Mouse (Mus musculus): Measurements from ENCODE around the gene Sh3rf1. TPM values are rescaled to one million over a fixed set of nuclear protein-coding genes. Genes with fewer than 3 reads are reported as not detected.
A peak's percentile ranks its signal among the peaks of the same experiment; 100 is the strongest.
"Not testable (repeated sequence)": the region's sequence is repeated elsewhere in the genome, so short reads cannot be mapped to it uniquely, and the experiment has no call there.

Gene Sh3rf1
- polyA plus RNA-seq, 1 experiment from 2014 or later, result 6.4 TPM

DNA sequence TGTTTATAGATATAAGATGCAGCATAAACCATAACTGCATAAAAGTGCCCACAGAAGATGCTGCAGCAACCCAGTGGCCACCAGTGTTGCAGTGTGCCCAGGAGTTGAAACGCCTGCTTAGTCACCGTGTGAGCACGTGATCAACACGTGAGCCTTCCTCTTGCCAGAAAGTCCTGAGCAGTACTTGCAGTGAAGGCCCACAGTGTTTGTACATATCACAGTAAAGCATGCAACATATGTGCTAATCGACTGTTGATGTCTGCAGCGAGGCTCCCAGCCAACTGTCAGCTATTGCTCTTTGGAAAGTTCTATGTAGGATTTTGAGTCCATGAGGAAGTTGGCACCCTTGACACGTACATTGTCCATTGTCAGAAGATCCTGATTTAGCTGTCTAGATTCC is 174.1 kb downstream of the Sh3rf1 start:
- Histone ChIP-seq H3K4me1 (ENCODE audit: control insufficient read depth, insufficient read depth, low read length) (peaks cover 8% of the 10 kb centered on the region), H3K27ac (ENCODE audit: low read depth, low read length) (no peak overlapping the region), H3K36me3 (ENCODE audit: control insufficient read depth, insufficient read depth, low read length) (no peaks in the 10 kb centered on the region), H3K4me2 (no peak overlapping the region), H3K4me3 (ENCODE audit: low read depth, low read length) (no peak overlapping the region), H3K9me3 (replicated peaks; ENCODE audit: control insufficient read depth, low read length) (no peaks in the 10 kb centered on the region), H3K27me3 (ENCODE audit: control insufficient read depth, insufficient read depth, low read length) (no peaks in the 10 kb centered on the region; the same call in 1 of the 2 replicates), H3K9ac (ENCODE audit: low read depth, low read length) (no peak overlapping the region)
- WGBS (ENCODE audit: insufficient replicate concordance), result 72% methylated on average over 7 of the region's 7 CpGs
- 0 out of 2 replicates have a peak, but pooled peaks have one; percentile 46 for ATAC-seq (replicated peaks; ENCODE audit: insufficient number of reproducible peaks, low FRiP score, low TSS enrichment)

DNA sequence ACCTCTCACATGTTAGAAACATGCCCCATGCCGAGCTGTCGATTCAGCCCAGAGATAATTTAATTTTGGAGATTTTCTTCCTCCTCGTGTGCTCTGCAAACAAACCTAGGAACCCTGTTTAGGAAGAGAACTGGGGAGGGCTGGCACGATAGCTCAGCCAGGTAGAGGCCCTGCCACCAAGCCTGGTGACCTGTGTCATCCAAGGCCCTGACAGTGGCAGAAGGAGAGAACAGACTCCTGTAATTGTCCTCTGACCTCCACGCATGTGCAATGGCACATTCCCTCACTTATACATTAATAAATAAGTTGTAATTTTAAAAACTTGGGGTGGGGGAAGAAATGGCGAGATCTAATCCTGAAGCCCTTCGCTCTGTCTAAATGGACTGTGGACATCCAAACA is 179.2 kb downstream of the Sh3rf1 start:
- no peak overlapping the region for H3K9ac ChIP-seq (ENCODE audit: low read depth, low read length)
- H3K36me3 ChIP-seq (ENCODE audit: control insufficient read depth, insufficient read depth, low read length), result no peaks in the 10 kb centered on the region
- no peak overlapping the region for H3K4me3 ChIP-seq (ENCODE audit: low read depth, low read length)
- no peaks in the 10 kb centered on the region for H3K27me3 ChIP-seq (ENCODE audit: control insufficient read depth, insufficient read depth, low read length)
- 76% methylated on average over 7 of the region's 7 CpGs for WGBS (ENCODE audit: insufficient replicate concordance)
- no peaks in the 10 kb centered on the region for H3K9me3 ChIP-seq (replicated peaks; ENCODE audit: control insufficient read depth, low read length)
- H3K27ac ChIP-seq (ENCODE audit: low read depth, low read length), result no peak overlapping the region
- H3K4me2 ChIP-seq, result no peak overlapping the region
- peaks cover 4% of the 10 kb centered on the region; the same call in 1 of the 2 replicates for H3K4me1 ChIP-seq (ENCODE audit: control insufficient read depth, insufficient read depth, low read length)
- ATAC-seq (replicated peaks; ENCODE audit: insufficient number of reproducible peaks, low FRiP score, low TSS enrichment), result no peak

DNA sequence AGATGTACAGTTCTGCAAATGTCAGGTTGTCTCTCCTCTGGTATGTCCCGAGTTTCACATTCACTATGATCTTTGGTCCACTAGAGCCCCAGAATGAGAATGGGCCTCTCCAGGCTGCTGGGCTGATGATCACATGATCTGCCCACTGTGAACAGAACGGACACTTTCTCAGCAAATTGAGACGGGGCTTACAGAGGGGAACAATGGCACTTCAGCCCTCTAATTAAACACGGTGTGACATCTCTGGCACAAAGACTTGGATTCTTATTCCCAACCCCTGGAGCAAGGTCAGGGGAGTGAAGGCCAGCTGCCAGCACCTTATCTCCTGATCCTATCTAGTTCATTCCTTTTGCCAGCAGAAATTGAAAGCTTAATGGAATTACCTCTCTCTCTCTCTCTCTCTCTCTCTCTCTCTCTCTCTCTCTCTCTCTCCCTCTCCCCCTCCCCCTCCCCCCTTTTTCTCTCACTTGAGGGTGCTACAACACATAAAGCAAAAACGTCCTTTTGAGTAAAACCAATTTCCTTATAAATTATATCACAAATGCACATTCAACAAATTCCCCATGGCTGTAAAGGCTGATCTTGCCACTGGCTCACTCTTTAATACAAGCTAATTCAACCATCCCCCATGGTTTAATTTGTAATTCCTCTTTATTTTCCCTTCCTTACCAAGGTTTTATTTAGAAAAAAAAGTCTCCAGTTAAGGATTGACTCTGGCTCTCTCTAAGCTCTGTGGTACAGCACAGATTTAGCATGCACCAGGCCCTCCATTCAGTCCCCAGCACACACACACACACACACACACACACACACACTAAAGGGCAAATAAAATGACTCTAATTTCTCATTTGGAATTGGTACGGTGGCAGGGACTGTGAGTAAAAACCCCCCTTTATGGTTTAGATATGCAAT is 179.8 kb downstream of the Sh3rf1 start:
- ATAC-seq (replicated peaks; ENCODE audit: insufficient number of reproducible peaks, low FRiP score, low TSS enrichment), result no peak
- H3K9me3 ChIP-seq (replicated peaks; ENCODE audit: control insufficient read depth, low read length), result no peaks in the 10 kb centered on the region
- peaks cover 4% of the 10 kb centered on the region; the same call in 1 of the 2 replicates for H3K4me1 ChIP-seq (ENCODE audit: control insufficient read depth, insufficient read depth, low read length)
- no peak overlapping the region for H3K27ac ChIP-seq (ENCODE audit: low read depth, low read length)
- no peaks in the 10 kb centered on the region for H3K27me3 ChIP-seq (ENCODE audit: control insufficient read depth, insufficient read depth, low read length)
- WGBS (ENCODE audit: insufficient replicate concordance), result 41% methylated on average over 6 of the region's 6 CpGs
- no peaks in the 10 kb centered on the region for H3K36me3 ChIP-seq (ENCODE audit: control insufficient read depth, insufficient read depth, low read length)
- no peak overlapping the region for H3K4me3 ChIP-seq (ENCODE audit: low read depth, low read length)
- H3K9ac ChIP-seq (ENCODE audit: low read depth, low read length), result no peak overlapping the region
- no peak overlapping the region for H3K4me2 ChIP-seq

DNA sequence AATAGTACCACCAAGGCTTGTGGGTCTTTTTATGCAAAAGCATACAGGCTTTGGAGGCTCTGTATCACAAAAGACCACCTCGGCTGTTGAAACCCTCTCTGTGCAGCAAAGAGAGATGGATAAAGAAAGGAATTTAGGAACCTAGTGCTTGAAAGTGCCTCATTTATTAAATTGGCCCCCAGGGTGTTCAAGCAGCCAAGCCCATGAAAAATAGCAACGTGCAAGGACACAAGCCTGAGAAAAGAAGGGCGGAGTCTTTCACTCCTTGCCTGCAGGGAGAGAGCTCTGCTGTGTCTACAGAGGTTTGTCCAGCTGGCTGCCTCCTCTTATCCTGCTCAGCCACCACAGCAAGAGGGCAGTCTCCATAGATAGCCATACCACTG is 180.5 kb downstream of the Sh3rf1 start:
- peaks cover 4% of the 10 kb centered on the region; the same call in 1 of the 2 replicates for H3K4me1 ChIP-seq (ENCODE audit: control insufficient read depth, insufficient read depth, low read length)
- no peak overlapping the region for H3K9ac ChIP-seq (ENCODE audit: low read depth, low read length)
- H3K4me2 ChIP-seq, result no peak overlapping the region
- WGBS (ENCODE audit: insufficient replicate concordance), result 55% methylated on average over 3 of the region's 3 CpGs
- H3K27me3 ChIP-seq (ENCODE audit: control insufficient read depth, insufficient read depth, low read length), result no peaks in the 10 kb centered on the region
- H3K36me3 ChIP-seq (ENCODE audit: control insufficient read depth, insufficient read depth, low read length), result no peaks in the 10 kb centered on the region
- no peak overlapping the region for H3K27ac ChIP-seq (ENCODE audit: low read depth, low read length)
- no peaks in the 10 kb centered on the region for H3K9me3 ChIP-seq (replicated peaks; ENCODE audit: control insufficient read depth, low read length)
- ATAC-seq (replicated peaks; ENCODE audit: insufficient number of reproducible peaks, low FRiP score, low TSS enrichment), result no peak
- H3K4me3 ChIP-seq (ENCODE audit: low read depth, low read length), result no peak overlapping the region

DNA sequence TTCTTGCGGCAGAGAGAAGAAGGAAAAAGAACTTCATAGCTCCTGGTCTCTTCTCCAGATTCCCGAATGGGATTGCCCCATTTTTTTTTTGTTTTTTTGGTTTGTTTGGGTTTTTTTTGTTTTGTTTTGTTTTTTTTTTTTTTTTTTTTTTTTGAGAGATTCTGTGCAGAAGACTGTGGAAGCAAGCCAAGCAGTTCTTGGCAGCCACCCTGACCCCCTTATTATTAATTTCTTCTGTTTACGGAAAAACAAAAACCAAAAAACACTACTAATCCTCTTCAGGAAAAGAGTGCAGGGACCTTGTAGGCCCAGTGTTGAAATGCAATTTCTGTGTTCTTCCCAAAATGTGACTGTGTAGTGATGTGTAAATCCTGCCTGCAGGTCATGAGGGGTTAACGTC is 185.4 kb downstream of the Sh3rf1 start:
- H3K4me2 ChIP-seq, result no peak overlapping the region
- H3K4me3 ChIP-seq (ENCODE audit: low read depth, low read length), result no peak overlapping the region
- no peaks in the 10 kb centered on the region for H3K4me1 ChIP-seq (ENCODE audit: control insufficient read depth, insufficient read depth, low read length)
- no peaks in the 10 kb centered on the region for H3K9me3 ChIP-seq (replicated peaks; ENCODE audit: control insufficient read depth, low read length)
- ATAC-seq (replicated peaks; ENCODE audit: insufficient number of reproducible peaks, low FRiP score, low TSS enrichment), result no peak
- H3K9ac ChIP-seq (ENCODE audit: low read depth, low read length), result no peak overlapping the region
- H3K27ac ChIP-seq (ENCODE audit: low read depth, low read length), result no peak overlapping the region
- H3K36me3 ChIP-seq (ENCODE audit: control insufficient read depth, insufficient read depth, low read length), result no peaks in the 10 kb centered on the region
- H3K27me3 ChIP-seq (ENCODE audit: control insufficient read depth, insufficient read depth, low read length), result no peaks in the 10 kb centered on the region
- 83% methylated on average over 4 of the region's 4 CpGs for WGBS (ENCODE audit: insufficient replicate concordance)

DNA sequence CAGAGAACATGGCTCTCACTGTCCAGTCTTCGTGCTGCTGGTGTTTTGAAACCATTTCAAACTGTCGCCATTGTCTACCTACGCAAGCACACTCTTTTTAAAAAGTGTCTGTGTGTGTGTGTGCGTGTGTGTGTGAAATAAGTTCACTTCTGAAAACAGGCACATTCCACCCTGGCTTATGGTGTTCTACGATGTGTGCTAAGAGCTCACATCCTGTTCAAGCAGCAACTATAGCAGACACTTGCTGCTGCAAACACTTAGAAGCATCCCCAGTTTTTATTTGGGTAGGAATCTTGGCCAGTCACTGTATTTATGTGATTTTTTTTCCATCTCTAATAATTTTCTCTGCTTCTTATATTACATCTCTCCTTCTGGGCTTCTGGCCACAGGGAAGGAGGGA is 186.0 kb downstream of the Sh3rf1 start:
- not testable (repeated sequence) for H3K27ac ChIP-seq (ENCODE audit: low read depth, low read length); H3K4me3 ChIP-seq (ENCODE audit: low read depth, low read length); H3K27me3 ChIP-seq (ENCODE audit: control insufficient read depth, insufficient read depth, low read length); H3K9me3 ChIP-seq (replicated peaks; ENCODE audit: control insufficient read depth, low read length); ATAC-seq (replicated peaks; ENCODE audit: insufficient number of reproducible peaks, low FRiP score, low TSS enrichment); H3K36me3 ChIP-seq (ENCODE audit: control insufficient read depth, insufficient read depth, low read length); H3K4me1 ChIP-seq (ENCODE audit: control insufficient read depth, insufficient read depth, low read length); H3K4me2 ChIP-seq; H3K9ac ChIP-seq (ENCODE audit: low read depth, low read length)
- WGBS (ENCODE audit: insufficient replicate concordance), result 78% methylated on average over 5 of the region's 5 CpGs

DNA sequence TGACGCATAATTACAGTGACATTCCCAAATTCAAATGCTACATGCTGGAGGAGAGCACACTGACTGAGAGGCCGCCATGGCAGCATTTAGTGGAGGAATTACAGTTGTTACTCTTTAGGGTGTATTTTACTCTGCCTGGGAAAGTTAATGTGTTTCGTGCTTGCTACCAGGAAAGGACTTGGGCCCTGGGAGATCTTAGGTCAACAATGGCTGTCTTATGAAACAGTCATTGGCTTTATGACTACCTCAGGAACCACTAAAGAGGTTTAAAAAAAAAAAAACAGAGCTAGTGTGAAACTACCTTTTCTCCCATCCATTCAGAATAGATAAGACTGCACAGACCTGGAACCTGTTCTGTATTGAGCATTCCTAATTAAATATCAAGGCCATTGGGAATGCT is 195.8 kb downstream of the Sh3rf1 start:
- Histone ChIP-seq H3K27me3 (ENCODE audit: control insufficient read depth, insufficient read depth, low read length) (no peaks in the 10 kb centered on the region; the same call in 1 of the 2 replicates), H3K27ac (ENCODE audit: low read depth, low read length) (no peak overlapping the region), H3K9me3 (replicated peaks; ENCODE audit: control insufficient read depth, low read length) (no peaks in the 10 kb centered on the region), H3K9ac (ENCODE audit: low read depth, low read length) (no peak overlapping the region), H3K4me2 (no peak overlapping the region), H3K36me3 (ENCODE audit: control insufficient read depth, insufficient read depth, low read length) (no peaks in the 10 kb centered on the region), H3K4me1 (ENCODE audit: control insufficient read depth, insufficient read depth, low read length) (no peaks in the 10 kb centered on the region), H3K4me3 (ENCODE audit: low read depth, low read length) (no peak overlapping the region)
- 84% methylated on average over 3 of the region's 3 CpGs for WGBS (ENCODE audit: insufficient replicate concordance)
- no peak for ATAC-seq (replicated peaks; ENCODE audit: insufficient number of reproducible peaks, low FRiP score, low TSS enrichment)

DNA sequence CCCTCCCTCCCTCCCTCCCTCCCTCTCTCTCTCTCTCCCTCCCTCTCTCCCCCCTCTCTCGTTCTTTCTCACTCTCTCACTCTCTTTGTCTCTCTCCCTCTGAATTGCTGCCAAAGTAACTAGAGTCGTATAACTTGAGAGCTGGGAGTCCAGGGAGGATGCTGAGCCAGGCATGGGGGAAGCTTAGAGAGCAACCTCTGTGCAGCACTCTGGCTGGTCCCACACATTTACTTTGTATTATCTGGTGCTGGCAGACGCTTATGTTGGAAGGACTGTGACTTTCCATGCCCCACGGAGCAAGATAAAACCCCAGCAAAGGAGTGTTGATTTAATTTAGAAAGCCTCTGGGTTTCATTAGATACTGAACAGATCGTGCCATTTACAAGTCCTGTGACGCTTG is 196.5 kb downstream of the Sh3rf1 start:
- H3K27me3 ChIP-seq (ENCODE audit: control insufficient read depth, insufficient read depth, low read length), result no peaks in the 10 kb centered on the region; the same call in 1 of the 2 replicates
- H3K9ac ChIP-seq (ENCODE audit: low read depth, low read length), result no peak overlapping the region
- no peak overlapping the region for H3K27ac ChIP-seq (ENCODE audit: low read depth, low read length)
- ATAC-seq (replicated peaks; ENCODE audit: insufficient number of reproducible peaks, low FRiP score, low TSS enrichment), result peak; percentile 46; the same call in 1 of the 2 replicates
- H3K4me1 ChIP-seq (ENCODE audit: control insufficient read depth, insufficient read depth, low read length), result no peaks in the 10 kb centered on the region
- no peak overlapping the region for H3K4me2 ChIP-seq
- H3K4me3 ChIP-seq (ENCODE audit: low read depth, low read length), result no peak overlapping the region
- WGBS (ENCODE audit: insufficient replicate concordance), result 16% methylated on average over 5 of the region's 6 CpGs
- no peaks in the 10 kb centered on the region for H3K36me3 ChIP-seq (ENCODE audit: control insufficient read depth, insufficient read depth, low read length)
- H3K9me3 ChIP-seq (replicated peaks; ENCODE audit: control insufficient read depth, low read length), result no peaks in the 10 kb centered on the region

DNA sequence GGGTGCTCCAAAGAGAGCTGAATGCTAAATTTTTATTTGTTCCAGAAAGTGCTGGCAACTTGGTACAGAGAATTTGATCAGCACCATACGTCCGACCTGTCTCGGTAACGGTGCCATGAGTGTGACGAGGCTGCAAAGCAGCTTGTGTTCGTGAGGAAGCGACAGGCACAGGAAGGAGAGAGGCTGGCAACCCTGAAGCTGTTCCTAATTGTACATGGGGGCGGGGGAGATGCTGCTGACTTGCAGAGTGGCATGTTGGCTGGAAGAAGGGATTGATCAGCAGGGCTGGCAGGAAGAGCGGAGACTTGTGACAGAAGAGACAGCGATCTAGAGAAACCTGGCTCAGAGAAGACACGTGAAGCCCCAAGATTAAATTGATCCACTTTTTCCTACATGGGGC is 197.9 kb downstream of the Sh3rf1 start:
- no peaks in the 10 kb centered on the region; the same call in 1 of the 2 replicates for H3K27me3 ChIP-seq (ENCODE audit: control insufficient read depth, insufficient read depth, low read length)
- H3K4me3 ChIP-seq (ENCODE audit: low read depth, low read length), result no peak overlapping the region
- no peaks in the 10 kb centered on the region for H3K36me3 ChIP-seq (ENCODE audit: control insufficient read depth, insufficient read depth, low read length)
- ATAC-seq (replicated peaks; ENCODE audit: insufficient number of reproducible peaks, low FRiP score, low TSS enrichment), result no peak
- 75% methylated on average over 11 of the region's 11 CpGs for WGBS (ENCODE audit: insufficient replicate concordance)
- no peak overlapping the region for H3K27ac ChIP-seq (ENCODE audit: low read depth, low read length)
- no peaks in the 10 kb centered on the region for H3K4me1 ChIP-seq (ENCODE audit: control insufficient read depth, insufficient read depth, low read length)
- H3K4me2 ChIP-seq, result no peak overlapping the region
- H3K9ac ChIP-seq (ENCODE audit: low read depth, low read length), result no peak overlapping the region
- H3K9me3 ChIP-seq (replicated peaks; ENCODE audit: control insufficient read depth, low read length), result no peaks in the 10 kb centered on the region

Measured in heart, embryonic 11.5 days (tissue).